Mouse (Mus musculus) limb, embryonic 14.5 days (tissue): ENCODE results near the gene Tenm1. TPM values are rescaled to one million over a fixed set of nuclear protein-coding genes. Genes with fewer than 3 reads are reported as not detected.

Source experiments
- ATAC-seq: fragments of 200-750 bp; cut with Nextera tagmentation; 2 replicates; pipeline ENCODE4 v1.8.0; 2017; ENCODE audit warnings: low read depth, moderate number of reproducible peaks, moderate TSS enrichment; ENCODE audit not compliant: low FRiP score
- DNase-seq: peaks from one replicate; pipeline ENCODE4 v3.0.0-alpha.2; 2015; ENCODE audit warnings: low spot score
- H3K27ac ChIP-seq: fragments of 300-500 bp; sonication (generic); replicated peaks from 2 replicates; pipeline ENCODE4 v1.5.1; 2014; ENCODE audit warnings: low read depth, mild to moderate bottlenecking, low read length, moderate library complexity, mixed read lengths
- H3K27me3 ChIP-seq: fragments of 300-500 bp; sonication (generic); 2 replicates; pipeline ENCODE4 v1.6.1; 2014; ENCODE audit warnings: low read length, mixed read lengths; ENCODE audit not compliant: control insufficient read depth, insufficient read depth
- H3K36me3 ChIP-seq: fragments of 300-500 bp; sonication (generic); 2 replicates; pipeline ENCODE4 v1.6.1; 2014; ENCODE audit warnings: mild to moderate bottlenecking, low read length, moderate library complexity, mixed read lengths; ENCODE audit not compliant: control insufficient read depth, insufficient read depth
- H3K4me1 ChIP-seq: fragments of 300-500 bp; sonication (generic); 2 replicates; pipeline ENCODE4 v1.6.1; 2014; ENCODE audit warnings: antibody characterized with exemption, low read length, mixed read lengths; ENCODE audit not compliant: control insufficient read depth, insufficient read depth
- H3K4me2 ChIP-seq: fragments of 300-500 bp; sonication (generic); replicated peaks from 2 replicates; pipeline ENCODE4 v1.6.1; 2014; ENCODE audit warnings: low read depth, mild to moderate bottlenecking, low read length, moderate library complexity; ENCODE audit not compliant: severe bottlenecking
- H3K4me3 ChIP-seq: fragments of 300-500 bp; sonication (generic); replicated peaks from 2 replicates; pipeline ENCODE4 v1.5.1; 2014; ENCODE audit warnings: low read length
- H3K9ac ChIP-seq: fragments of 300-500 bp; sonication (generic); 2 replicates; pipeline ENCODE4 v1.6.1; 2014; ENCODE audit warnings: mild to moderate bottlenecking, low read depth, low read length, moderate library complexity; ENCODE audit not compliant: severe bottlenecking
- H3K9me3 ChIP-seq: fragments of 300-500 bp; sonication (generic); 2 replicates; pipeline ENCODE4 v1.6.1; 2016; ENCODE audit warnings: low read length; ENCODE audit not compliant: control insufficient read depth
- POLR2A ChIP-seq: fragments of 200-500 bp; IDR thresholded peaks from 2 replicates; pipeline ENCODE4 v1.8.0; 2012; ENCODE audit warnings: inconsistent platforms, mild to moderate bottlenecking, moderate library complexity, borderline replicate concordance; ENCODE audit not compliant: insufficient read depth, insufficient read length; ENCODE audit errors: extremely low read depth
- WGBS: fragments of 180-500 bp; shearing (Covaris S2); extraction: QIAGEN DNeasy Blood & Tissue Kit; methylation state at CpG from one replicate; pipeline ENCODE4 v1.1.7; 2014; 5-methylcytosine and 5-hydroxymethylcytosine counted together
- polyA plus RNA-seq, 2 experiments: library from polyadenylated mRNA; depleted of rRNA in 1 of 2; stranded (reverse) in 1 of 2; unstranded in 1 of 2; fragments of >200 nt; fragmentation: Nextera tagmentation in 1 of 2; extraction: Ambion mirVana in 1 of 2; gene quantifications; 2 replicates each; pipeline versions ENCODE4 v1.2.1 to v1.2.3; 2012 to 2014

The Tenm1 gene
- polyA plus RNA-seq, 2 experiments = 3.2 to 6.1 TPM

DNA sequence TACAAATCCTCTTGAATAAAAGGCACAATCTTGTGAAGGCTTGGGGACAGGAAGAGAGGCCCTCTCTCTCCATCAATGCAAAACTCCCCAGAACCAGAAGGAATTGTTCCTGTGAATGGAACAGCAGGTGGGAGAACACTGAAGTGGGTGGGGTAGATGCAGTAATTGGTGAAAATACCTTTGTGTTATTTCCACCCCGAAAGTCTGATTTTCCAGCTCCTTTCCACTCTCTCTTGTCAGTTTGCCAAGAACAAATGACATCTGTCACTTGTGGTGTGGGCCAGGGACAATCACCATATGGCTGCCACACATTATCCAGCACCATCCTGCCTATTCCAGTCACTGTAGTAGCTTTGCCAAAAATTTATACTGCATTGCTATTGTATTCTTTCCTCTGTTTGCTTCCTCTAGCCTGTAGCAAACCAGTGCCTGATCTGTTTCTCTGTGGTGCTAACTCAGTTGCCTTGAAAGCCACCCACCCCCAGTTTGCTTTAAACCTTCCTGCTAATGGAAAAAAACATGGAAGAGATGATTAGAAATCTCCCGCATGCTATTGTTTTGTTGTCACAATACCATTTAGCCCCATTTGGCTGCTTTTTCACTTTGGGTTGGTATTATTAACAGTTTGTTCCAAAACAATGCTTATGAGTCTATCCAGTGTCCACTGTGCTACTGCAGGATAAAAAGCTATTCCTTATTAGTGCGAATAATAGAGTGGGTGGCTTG lies 888.7 kb downstream of the Tenm1 start:
- Histone ChIP-seq H3K36me3 (no peaks in the 10 kb centered on the region), H3K27me3 (no peaks in the 10 kb centered on the region), H3K27ac (no peak overlapping the region), H3K4me1 (no peaks in the 10 kb centered on the region), H3K4me3 (0 out of 2 replicates have a peak overlapping the region, but pooled peaks have one; percentile 10), H3K9ac (no peak overlapping the region), H3K4me2 (peak overlapping the region; percentile 29), H3K9me3 (no peaks in the 10 kb centered on the region)
- WGBS = 35% methylated on average over 3 of the region's 3 CpGs
- no peak for TF ChIP-seq POLR2A
- DNase-seq (no peak), ATAC-seq (no peak)

DNA sequence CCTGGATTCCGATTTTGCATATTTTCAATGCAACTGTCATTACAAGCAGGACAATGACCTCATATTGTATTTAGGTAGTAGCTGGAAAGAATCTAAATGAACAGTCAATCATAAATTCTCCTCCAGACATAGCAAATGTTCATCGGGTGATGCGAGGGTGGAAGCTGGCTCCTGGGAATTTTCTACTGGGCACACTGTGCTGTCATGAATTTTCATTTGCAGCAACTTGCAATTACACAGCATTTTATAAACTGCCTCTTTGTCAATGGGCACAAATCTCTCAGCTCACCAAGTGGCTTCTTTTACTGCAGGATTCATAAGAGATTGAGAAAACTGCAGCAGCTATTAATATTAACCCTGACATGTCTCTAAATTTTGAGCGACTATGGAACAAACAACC lies 898.2 kb downstream of the Tenm1 start:
- no peaks in the 10 kb centered on the region for H3K36me3 ChIP-seq
- no peak overlapping the region for H3K4me2 ChIP-seq
- no peak overlapping the region for H3K27ac ChIP-seq
- H3K9me3 ChIP-seq = no peaks in the 10 kb centered on the region
- H3K4me3 ChIP-seq = no peak overlapping the region
- no peak overlapping the region for H3K9ac ChIP-seq
- WGBS = 84% methylated on average over 4 of the region's 4 CpGs
- no peak for DNase-seq
- H3K27me3 ChIP-seq = no peaks in the 10 kb centered on the region
- no peak for TF ChIP-seq POLR2A
- H3K4me1 ChIP-seq = no peaks in the 10 kb centered on the region
- ATAC-seq = no peak

DNA sequence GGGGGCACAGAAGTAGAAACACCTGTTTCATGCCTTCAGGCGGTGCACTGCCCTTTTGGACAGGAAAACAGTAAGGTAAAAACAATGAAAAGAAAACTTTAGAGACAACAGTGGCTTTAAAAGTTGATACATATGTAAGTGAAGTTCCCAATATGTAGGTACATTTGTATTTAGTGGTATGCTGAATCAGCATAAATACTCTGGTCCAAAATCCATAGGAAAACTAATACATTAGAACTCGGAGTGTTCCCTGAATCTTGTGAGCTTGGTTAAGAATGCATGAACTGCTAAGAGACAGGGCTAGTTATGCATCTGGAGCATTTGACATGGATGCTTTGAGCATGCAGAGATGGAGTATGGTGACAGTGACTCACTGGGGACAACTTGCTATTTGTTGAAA lies 906.1 kb downstream of the Tenm1 start:
- WGBS = 68% methylated on average over 2 of the region's 2 CpGs

DNA sequence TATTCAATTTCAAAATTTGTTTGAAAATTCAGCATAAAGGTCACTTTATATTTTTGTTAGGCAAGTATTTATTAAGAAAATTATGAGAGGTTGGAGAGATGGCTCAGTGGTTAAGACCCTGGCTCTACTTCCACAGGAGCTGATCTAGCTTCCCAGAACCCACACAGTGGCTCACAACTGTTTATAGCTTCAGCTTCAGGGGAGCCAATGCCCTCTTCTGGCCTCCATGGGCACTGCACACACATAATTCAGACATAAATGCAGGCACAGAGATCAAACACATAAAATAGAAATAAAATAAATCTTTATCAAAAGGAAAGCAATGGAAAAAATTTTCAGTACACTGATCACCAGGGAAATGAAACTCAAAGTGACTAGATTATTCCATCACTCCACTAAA lies 916.4 kb downstream of the Tenm1 start:
- Histone ChIP-seq H3K27me3 (no peaks in the 10 kb centered on the region), H3K9ac (no peak overlapping the region), H3K4me1 (no peaks in the 10 kb centered on the region), H3K36me3 (no peaks in the 10 kb centered on the region), H3K27ac (no peak overlapping the region), H3K4me3 (no peak overlapping the region), H3K9me3 (no peaks in the 10 kb centered on the region), H3K4me2 (no peak overlapping the region)
- DNase-seq (no peak), ATAC-seq (no peak)
- TF ChIP-seq POLR2A = no peak

More for the DNA sequence above, 906.1 kb downstream of the Tenm1 start:
- Histone ChIP-seq H3K9me3 (no peaks in the 10 kb centered on the region), H3K4me3 (no peak overlapping the region), H3K36me3 (no peaks in the 10 kb centered on the region), H3K4me1 (no peaks in the 10 kb centered on the region), H3K4me2 (no peak overlapping the region), H3K27me3 (no peaks in the 10 kb centered on the region), H3K9ac (no peak overlapping the region), H3K27ac (no peak overlapping the region)
- DNase-seq (no peak), ATAC-seq (no peak)
- TF ChIP-seq POLR2A = no peak

DNA sequence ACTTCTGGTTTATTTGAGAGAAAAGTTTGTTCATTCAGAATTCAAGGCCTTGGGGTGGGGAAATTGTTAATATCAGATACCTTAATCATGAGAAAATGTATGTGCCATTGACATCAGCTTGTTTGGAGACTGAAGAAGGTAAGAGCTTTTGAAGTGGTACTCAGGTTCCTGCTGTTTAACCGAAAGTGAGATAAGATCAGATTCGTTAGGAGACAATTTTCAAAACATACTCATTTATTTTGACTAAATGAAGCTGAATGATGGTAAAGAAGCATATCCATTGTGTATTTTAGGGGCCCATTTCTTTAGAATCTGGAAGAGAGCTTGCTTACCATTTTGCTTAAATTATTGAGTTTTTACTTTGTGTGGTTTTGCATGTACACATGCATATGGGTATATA lies 917.8 kb downstream of the Tenm1 start:
- Histone ChIP-seq H3K4me2 (no peak overlapping the region), H3K27me3 (no peaks in the 10 kb centered on the region), H3K9ac (no peak overlapping the region), H3K9me3 (no peaks in the 10 kb centered on the region), H3K36me3 (no peaks in the 10 kb centered on the region), H3K4me3 (no peak overlapping the region), H3K27ac (no peak overlapping the region), H3K4me1 (no peaks in the 10 kb centered on the region)
- 73% methylated on average over 2 of the region's 2 CpGs for WGBS
- TF ChIP-seq POLR2A = no peak
- ATAC-seq (no peak), DNase-seq (no peak)
